Mouse (Mus musculus): ENCODE measurements at regions not wholly inside any gene's neighbourhood (a gene's known extent, or its start where the extent isn't known, plus 50 kb on each side); places are given as distances from the start of the nearest gene placed in this dataset.

- no peak for TF ChIP-seq EP300 (IDR thresholded peaks at IDR 0.05; ENCODE audit: low read depth)
- no peak for TF ChIP-seq CTCF (IDR thresholded peaks at IDR 0.05; ENCODE audit: low read depth)
These were observed 296.8 kb upstream of the Rtl1 start for GRCm38 (mm10) chr12:109896906-109897305.

Measured in liver, postnatal 0 days (tissue).